Comparison of ENCODE assay signal across 30 mouse cellular contexts in the genomic region with DNA sequence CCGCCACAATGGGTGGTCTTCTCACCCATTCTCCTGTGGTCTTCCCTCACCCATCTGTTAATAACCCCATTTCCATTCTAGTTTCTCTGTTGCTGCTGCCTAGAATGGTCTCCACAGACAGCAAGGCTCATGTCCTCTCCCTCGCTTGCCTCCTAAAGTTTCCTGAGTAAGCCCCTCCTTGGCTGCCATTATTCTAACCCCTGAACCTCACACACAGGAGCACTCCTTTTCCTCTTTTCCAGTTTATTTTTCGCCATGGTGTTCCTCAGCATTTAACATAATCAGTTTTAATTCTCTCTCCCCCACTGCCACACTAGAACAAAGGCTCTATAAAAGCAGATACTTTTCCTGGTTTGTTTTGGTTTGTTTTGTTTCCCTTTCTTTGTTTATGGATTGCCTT. TPM values are rescaled to one million over a fixed set of nuclear protein-coding genes. Genes with fewer than 3 reads are reported as not detected.
"Had no signal": no experiment of that assay in that cellular context is flagged by ENCODE, and none has a peak within 500 bp of the region (broad histone marks: within the 10 kb centered on the region; RNA-seq: fewer than 3 reads in every experiment).

No protein-coding gene starts in this region.

- H3K4me1 ChIP-seq: embryonic facial prominence, embryonic 10.5 days; embryonic facial prominence, embryonic 12.5 days; embryonic facial prominence, embryonic 13.5 days; embryonic facial prominence, embryonic 15.5 days; forebrain, embryonic 12.5 days; forebrain, embryonic 13.5 days; forebrain, embryonic 15.5 days had no signal

- ATAC-seq: forebrain, embryonic 13.5 days; forebrain, embryonic 14.5 days; forebrain, embryonic 15.5 days; forebrain, embryonic 16.5 days; forebrain, postnatal 0 days had no signal

- H3K27me3 ChIP-seq: embryonic facial prominence, embryonic 12.5 days; embryonic facial prominence, embryonic 13.5 days; embryonic facial prominence, embryonic 15.5 days; forebrain, embryonic 12.5 days; forebrain, embryonic 13.5 days; forebrain, embryonic 15.5 days had no signal

- DNase-seq: cerebellum, adult 2 months; cerebellum, adult 8-10 months; cerebellum, adult 9-10 months; cerebellum, adult 9-11 months; cerebellum, postnatal 10 days; cerebellum, postnatal 14 days; cerebellum, postnatal 25 days; cerebellum, postnatal 36 days; embryo, embryonic 11 days; forebrain, postnatal 0 days; gastrocnemius, adult 2 months; gastrocnemius, postnatal 10 days; gastrocnemius, postnatal 14 days; gastrocnemius, postnatal 25 days; gastrocnemius, postnatal 36 days; heart, adult 18-20 months; heart, adult 2 months had no signal

- H3K4me3 ChIP-seq: embryonic facial prominence, embryonic 10.5 days; embryonic facial prominence, embryonic 12.5 days; embryonic facial prominence, embryonic 13.5 days; embryonic facial prominence, embryonic 15.5 days; erythroblast, embryonic 14.5 days; forebrain, embryonic 10.5 days; forebrain, embryonic 12.5 days; forebrain, embryonic 13.5 days; forebrain, embryonic 15.5 days; gastrocnemius, adult 2 months; heart, adult 2 months had no signal

- H3K27ac ChIP-seq: embryonic facial prominence, embryonic 10.5 days; embryonic facial prominence, embryonic 12.5 days; embryonic facial prominence, embryonic 13.5 days; embryonic facial prominence, embryonic 15.5 days; forebrain, embryonic 10.5 days; forebrain, embryonic 12.5 days; forebrain, embryonic 13.5 days; forebrain, embryonic 15.5 days; gastrocnemius, adult 2 months; heart, adult 2 months had no signal

- H3K9me3 ChIP-seq: embryonic facial prominence, embryonic 10.5 days; embryonic facial prominence, embryonic 12.5 days; embryonic facial prominence, embryonic 13.5 days; embryonic facial prominence, embryonic 15.5 days; forebrain, embryonic 10.5 days; forebrain, embryonic 12.5 days; forebrain, embryonic 13.5 days; forebrain, embryonic 15.5 days had no signal

- H3K9ac ChIP-seq: embryonic facial prominence, embryonic 12.5 days; embryonic facial prominence, embryonic 13.5 days; embryonic facial prominence, embryonic 15.5 days; forebrain, embryonic 12.5 days; forebrain, embryonic 13.5 days; forebrain, embryonic 15.5 days; forebrain, postnatal 0 days had no signal

- H3K4me2 ChIP-seq: embryonic facial prominence, embryonic 12.5 days; embryonic facial prominence, embryonic 13.5 days; embryonic facial prominence, embryonic 15.5 days; forebrain, embryonic 12.5 days; forebrain, embryonic 13.5 days; forebrain, embryonic 15.5 days had no signal

RNA-seq across cellular contexts. Expression of a gene that starts 43.1 kb away (rescaled TPM):
- total RNA-seq: common myeloid progenitor, adult 5-6 weeks; granulocyte monocyte progenitor cell, adult 5-6 weeks had no signal
- polyA plus RNA-seq: erythroblast, embryonic 14.5 days had no signal
